Mouse (Mus musculus): ENCODE data around the gene Ttc33. TPM values are rescaled to one million over a fixed set of nuclear protein-coding genes. Genes with fewer than 3 reads are reported as not detected.

Ttc33 gene
- total and polyA plus RNA-seq, 3 experiments: 21.0 to 26.2 TPM; not detected in 1

GRCm38 (mm10) chr15:5140357-5140756, 45.0 kb upstream of the Ttc33 start (continued):
- peak; percentile 64 for TF ChIP-seq RCOR1 (IDR thresholded peaks at IDR 0.05; ENCODE audit: low read depth, low read length)
- no peak for TF ChIP-seq MAFK (IDR thresholded peaks at IDR 0.05; ENCODE audit: borderline replicate concordance, low read depth, low read length)
- no peak for TF ChIP-seq NRF1 (IDR thresholded peaks at IDR 0.05; ENCODE audit: insufficient read depth, low read depth, low read length, poor library complexity, severe bottlenecking)
- peak; percentile 80 for TF ChIP-seq ETS1 (IDR thresholded peaks at IDR 0.05; ENCODE audit: low read depth, low read length)
- TF ChIP-seq USF2 (IDR thresholded peaks at IDR 0.05; ENCODE audit: borderline replicate concordance in 1 of 2, insufficient read depth in 1 of 2, low read depth in 1 of 2, low read length in 2 of 2): no peak
- TF ChIP-seq E2F4 (IDR thresholded peaks at IDR 0.05; ENCODE audit: borderline replicate concordance, low read depth, low read length): no peak
- peak; percentile 73 for TF ChIP-seq SIN3A (IDR thresholded peaks at IDR 0.05; ENCODE audit: low read length)
- TF ChIP-seq RAD21 (IDR thresholded peaks at IDR 0.05; ENCODE audit: low read depth, low read length): no peak
- no peak for TF ChIP-seq UBTF (IDR thresholded peaks at IDR 0.05; ENCODE audit: borderline replicate concordance, insufficient read depth, low read depth, low read length)
- TF ChIP-seq CHD2 (IDR thresholded peaks at IDR 0.05; ENCODE audit: low read length): no peak
- TF ChIP-seq ZNF384 (IDR thresholded peaks at IDR 0.05; ENCODE audit: low read depth, low read length): peak; percentile 17; the same call in 1 of the 2 replicates
- TF ChIP-seq SMC3 (IDR thresholded peaks at IDR 0.05; ENCODE audit: low read depth, low read length): no peak
- no peak for TF ChIP-seq MXI1 (IDR thresholded peaks at IDR 0.05; ENCODE audit: low read depth, low read length)
- no peak for TF ChIP-seq MYC (IDR thresholded peaks at IDR 0.05; ENCODE audit: low read depth, low read length)
- TF ChIP-seq MYB (IDR thresholded peaks at IDR 0.05; ENCODE audit: low read depth, low read length): peak; percentile 82
- TF ChIP-seq EP300 (IDR thresholded peaks at IDR 0.05; ENCODE audit: low read depth in 1 of 2, low read length in 2 of 2): peak; percentile 92 to 97
- peak; percentile 78 for TF ChIP-seq TBP (IDR thresholded peaks at IDR 0.05; ENCODE audit: low read depth, low read length)
- no peak for TF ChIP-seq CHD1 (IDR thresholded peaks at IDR 0.05; ENCODE audit: low read depth, low read length)

GRCm38 (mm10) chr15:5142047-5142446, 43.3 kb upstream of the Ttc33 start:
- Histone ChIP-seq H3K9ac (ENCODE audit: control insufficient read depth, low read depth, low read length, poor library complexity, severe bottlenecking) (no peak overlapping the region), H3K4me1 (ENCODE audit: control insufficient read depth in 1 of 2, insufficient read depth in 2 of 2, low read length in 2 of 2) (peaks cover 23 to 34% of the 10 kb centered on the region in 2 experiments), H3K36me3 (ENCODE audit: control insufficient read depth in 1 of 2, insufficient read depth in 2 of 2, low read length in 2 of 2) (peaks cover 0 to 45% of the 10 kb centered on the region in 2 experiments; a peak in 2 of 4 replicates), H3K79me2 (ENCODE audit: control insufficient read depth, insufficient read depth, low read length, poor library complexity) (peaks cover 30% of the 10 kb centered on the region), H3K27ac (ENCODE audit: control insufficient read depth, low read depth, low read length) (peak overlapping the region; percentile 38), H3K9me3 (replicated peaks; ENCODE audit: insufficient read depth, low read length) (no peaks in the 10 kb centered on the region), H3K27me3 (ENCODE audit: control insufficient read depth in 1 of 2, insufficient read depth in 2 of 2, low read length in 2 of 2) (no peaks in the 10 kb centered on the region), H3K4me3 (ENCODE audit: control insufficient read depth in 1 of 2, insufficient read depth in 1 of 2, low read depth in 2 of 2, low read length in 2 of 2) (peak overlapping the region in 1 of 2 experiments; percentile 2; a peak in 1 of 4 replicates)
- TF ChIP-seq JUND (IDR thresholded peaks at IDR 0.05; ENCODE audit: low read depth, low read length) (peak; percentile 48; the same call in 1 of the 2 replicates), POLR2AphosphoS5 (IDR thresholded peaks at IDR 0.05; ENCODE audit: borderline replicate concordance, low read depth, low read length) (no peak), USF1 (IDR thresholded peaks at IDR 0.05; ENCODE audit: low read depth, low read length) (peak; percentile 69), MAX (IDR thresholded peaks at IDR 0.05; ENCODE audit: low read length) (peak; percentile 38; the same call in 1 of the 2 replicates), GATA1 (IDR thresholded peaks at IDR 0.05; ENCODE audit: low read depth, low read length) (peak; percentile 27; the same call in 1 of the 2 replicates), BHLHE40 (IDR thresholded peaks at IDR 0.05; ENCODE audit: borderline replicate concordance, low read depth, low read length) (no peak), ETS1 (IDR thresholded peaks at IDR 0.05; ENCODE audit: low read depth, low read length) (no peak)
- peak; percentile 67 for DNase-seq (ENCODE audit: low read depth, low spot score)
